12 mouse cellular contexts compared by ENCODE assay signal in genomic region chr11:120182396-120183030, GRCm38 (mm10). TPM values are rescaled to one million over a fixed set of nuclear protein-coding genes. Genes with fewer than 3 reads are reported as not detected.
DNase-seq lines count a peak whose midpoint lies in the region; TF ChIP-seq lines count a peak whose summit lies in the region.
"Had no signal": no experiment of that assay in that cellular context is flagged by ENCODE, and none has a peak within 500 bp of the region (broad histone marks: within the 10 kb centered on the region; RNA-seq: fewer than 3 reads in every experiment).

No protein-coding gene starts in this region.

- no peak for TF ChIP-seq CTCF in E14TG2a.4 (conservative IDR thresholded peaks at IDR 0.05; ENCODE audit: low read length)

- intact Hi-C loops in left cerebral cortex, postnatal 25 days (cut with DNase I): no loop called here

- peaks cover 30% of the 10 kb centered on the region for H3K27me3 ChIP-seq in E14TG2a.4 (ENCODE audit: insufficient read depth, low read length)
- H3K27me3 ChIP-seq: heart, embryonic 15.5 days had no signal

- no peaks in the 10 kb centered on the region for H3K36me3 ChIP-seq in E14TG2a.4 (ENCODE audit: insufficient read depth, low read length)
- H3K36me3 ChIP-seq: G1E; heart, embryonic 15.5 days; liver, embryonic 15.5 days had no signal

- peak; percentile 91 for DNase-seq in heart, adult 11 months
- no peak for DNase-seq in heart, adult 8-10 months (ENCODE audit: low spot score)
- DNase-seq in ZHBTc4 (ENCODE audit: low read depth, low spot score): peak; percentile 81
- peak; percentile 81 for DNase-seq in kidney, postnatal 14 days
- DNase-seq in urinary bladder, adult 18-20 months (ENCODE audit: low spot score in 2 of 2): no peak
- DNase-seq in right cerebral cortex, adult 2 months (ENCODE audit: low spot score in 2 of 2): no peak
- no peak for DNase-seq in left cerebral cortex, postnatal 25 days (ENCODE audit: low spot score in 2 of 2)
- DNase-seq: thymus, postnatal 4 days had no signal

- H3K4me3 ChIP-seq in E14TG2a.4 (replicated peaks; ENCODE audit: low read length): peak overlapping the region; percentile 74
- H3K4me3 ChIP-seq: heart, embryonic 15.5 days; liver, embryonic 15.5 days had no signal

- no peaks in the 10 kb centered on the region for H3K9me3 ChIP-seq in E14TG2a.4 (ENCODE audit: low read length)
- H3K9me3 ChIP-seq: heart, embryonic 15.5 days; liver, embryonic 15.5 days had no signal

- peaks cover 70% of the 10 kb centered on the region for H3K4me1 ChIP-seq in E14TG2a.4 (replicated peaks; ENCODE audit: low read depth, low read length)

RNA-seq across cellular contexts. Expression of gene Slc38a10, which starts 31.4 kb away (rescaled TPM):
- total RNA-seq in heart, adult 8-10 months (2022): 100 to 1,000 TPM in 1 of 4 experiments, 10 to 100 TPM in 3; 88.9 to 104 (median 91.6) TPM
- 10 to 100 TPM; 82.9 to 88.8 TPM for total RNA-seq in left cerebral cortex, postnatal 25 days (2021)

RNA-seq across cellular contexts. Expression of gene Bahcc1, which starts 50.2 kb away (rescaled TPM):
- 10 to 100 TPM in 2 of 4 experiments, 1 to 10 TPM in 2; 6.2 to 12.6 (median 9.3) TPM for total RNA-seq in heart, adult 8-10 months (2022)
- 10 to 100 TPM; 16.3 to 21.9 TPM for total RNA-seq in left cerebral cortex, postnatal 25 days (2021)

Comparison
In these comparisons a context has a peak if more than half of its experiments do, and no peak if none do; other contexts are left out.
1. DNase-seq: peak in heart, adult 11 months (single experiment), ZHBTc4 (single experiment) and kidney, postnatal 14 days (single experiment); none in heart, adult 8-10 months (single experiment), urinary bladder, adult 18-20 months (0 of 2), right cerebral cortex, adult 2 months (0 of 2) and left cerebral cortex, postnatal 25 days (0 of 2).